Mouse (Mus musculus) urinary bladder, adult 18-20 months (tissue): ENCODE measurements around the gene Sumo1.

Experiments used
- DNase-seq, 2 experiments: peaks; one replicate each; pipeline ENCODE4 v3.0.0; 2022; ENCODE audit warnings: low spot score in 2 of 2, mixed read lengths in 2 of 2

Sumo1 gene

DNA sequence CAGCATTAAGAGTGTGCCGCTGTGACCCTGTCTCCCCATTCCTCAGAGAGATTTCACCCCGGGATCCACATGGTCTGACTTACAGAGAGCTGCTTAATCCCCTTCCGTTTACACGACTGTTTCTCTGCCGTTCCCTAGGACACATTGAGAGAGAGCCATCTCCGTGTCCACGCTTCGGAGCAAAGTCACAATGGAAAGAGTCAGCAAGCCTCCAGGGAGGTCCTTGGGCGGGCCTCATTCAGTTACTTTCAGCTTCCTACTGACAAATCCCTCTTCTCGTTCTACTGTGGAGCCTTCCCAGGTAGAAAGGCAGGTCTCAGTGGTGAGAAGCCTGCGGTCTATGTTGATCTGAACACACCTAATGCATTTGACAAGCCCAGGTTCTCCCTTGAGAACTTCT lies 119.6 kb downstream of the Sumo1 start:
- DNase-seq = no peak

DNA sequence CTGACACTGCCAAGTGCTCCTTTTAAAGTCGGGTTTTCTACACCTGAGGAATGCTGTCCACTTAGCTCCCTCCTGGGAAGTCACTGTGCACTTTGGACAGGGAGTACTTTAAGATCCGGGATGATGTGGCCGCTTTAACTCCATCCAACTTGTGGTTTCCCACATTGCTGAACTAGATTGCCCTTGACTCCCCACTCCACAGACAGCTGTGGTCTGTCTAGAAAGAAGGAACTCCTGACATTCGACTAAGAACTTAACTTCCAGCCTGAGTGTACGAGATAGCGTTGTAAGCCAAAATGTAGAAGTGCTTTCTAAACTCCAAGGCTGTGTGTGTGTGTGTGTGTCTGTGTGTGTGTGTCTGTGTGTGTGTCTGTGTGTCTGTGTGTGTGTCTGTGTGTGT lies 120.4 kb downstream of the Sumo1 start:
- no peak for DNase-seq

DNA sequence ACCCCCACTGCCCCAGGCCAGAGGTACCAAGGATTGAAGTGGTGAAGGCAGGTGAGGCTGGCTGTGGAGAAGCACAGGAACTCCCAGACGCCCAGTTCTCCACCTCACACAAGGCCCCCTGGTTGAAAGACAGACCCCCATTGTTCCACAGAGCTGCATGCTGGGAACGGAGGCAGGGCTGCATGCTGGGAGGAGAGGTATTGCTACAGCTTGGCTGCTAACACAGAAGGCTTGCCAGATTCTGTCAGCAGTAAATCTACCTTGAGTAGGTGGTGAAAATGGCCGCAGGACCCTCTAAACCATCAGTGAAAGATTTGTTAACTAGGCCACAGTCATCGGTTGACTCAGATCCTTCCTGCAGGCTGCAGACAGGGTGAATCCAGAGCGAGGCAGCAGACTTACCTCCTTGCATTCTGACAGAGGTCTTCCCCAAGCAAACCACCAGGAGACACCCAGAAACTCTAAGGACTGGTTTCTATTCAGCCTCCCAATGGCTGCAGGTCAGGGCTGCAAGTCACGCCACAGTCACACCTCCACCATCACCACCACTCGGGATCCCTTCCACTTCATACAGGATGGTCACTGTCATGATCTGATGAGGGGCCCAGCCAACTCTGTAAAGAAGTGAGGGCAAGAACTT lies 121.5 kb downstream of the Sumo1 start:
- no peak for DNase-seq

DNA sequence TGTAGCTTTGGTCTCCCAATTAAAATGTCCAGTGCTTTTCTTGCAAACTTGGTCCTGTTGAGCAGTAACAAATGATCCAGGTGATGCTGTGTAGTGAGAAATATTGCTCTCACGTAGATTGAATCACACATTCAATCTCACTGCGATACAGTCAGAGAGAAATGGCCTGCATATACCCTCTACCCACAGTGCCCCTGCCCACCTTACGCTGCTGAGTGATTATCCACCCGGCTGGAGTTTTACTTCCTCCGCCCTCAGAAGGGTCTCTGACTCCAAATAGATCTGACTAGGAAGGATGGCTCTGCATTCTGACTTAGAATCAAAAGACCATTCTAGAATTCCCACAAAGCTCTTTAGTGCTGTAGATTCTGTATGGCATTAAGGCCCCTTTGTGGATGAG lies 122.1 kb downstream of the Sumo1 start:
- DNase-seq = no peak

DNA sequence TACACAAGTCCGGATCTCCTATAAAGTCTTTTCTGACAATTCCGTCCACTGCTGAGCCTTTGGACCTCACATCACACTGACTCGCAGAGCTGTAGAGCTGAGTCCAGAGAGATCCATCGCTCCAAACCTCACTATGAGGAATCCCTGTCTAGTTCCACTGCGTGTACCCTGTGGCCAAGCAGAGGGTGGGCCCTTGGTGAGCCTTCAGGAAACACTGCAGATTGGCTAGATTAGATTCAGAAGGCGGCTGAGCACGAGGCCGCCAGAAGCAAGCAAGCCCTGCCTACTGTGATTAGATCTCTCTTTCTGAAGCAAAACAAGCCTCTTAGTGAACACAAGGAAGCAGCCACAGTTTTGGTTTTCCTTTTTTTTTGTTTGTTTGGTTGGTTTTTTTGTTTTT lies 126.7 kb downstream of the Sumo1 start:
- DNase-seq = peak in 1 of 2 experiments; percentile 49

DNA sequence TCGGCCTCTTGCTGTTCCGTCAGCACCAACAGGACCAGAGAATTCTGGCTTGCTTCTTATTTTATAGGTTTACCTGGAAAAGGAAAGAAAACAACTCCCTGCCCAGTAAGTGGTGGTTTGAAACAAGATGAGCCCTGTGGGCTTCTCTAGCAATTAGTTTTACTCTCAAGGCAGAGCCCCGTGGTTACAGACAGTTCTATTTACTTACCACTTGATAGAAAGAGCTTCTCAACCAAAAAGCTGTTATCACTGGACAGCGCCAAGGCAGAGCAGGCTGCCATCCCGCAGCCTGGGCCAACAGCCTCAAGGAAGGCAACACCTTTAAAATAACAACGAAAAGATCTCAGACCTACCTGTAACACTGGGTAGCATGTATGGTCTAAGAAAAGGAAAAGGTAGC lies 128.4 kb downstream of the Sumo1 start:
- DNase-seq = no peak

DNA sequence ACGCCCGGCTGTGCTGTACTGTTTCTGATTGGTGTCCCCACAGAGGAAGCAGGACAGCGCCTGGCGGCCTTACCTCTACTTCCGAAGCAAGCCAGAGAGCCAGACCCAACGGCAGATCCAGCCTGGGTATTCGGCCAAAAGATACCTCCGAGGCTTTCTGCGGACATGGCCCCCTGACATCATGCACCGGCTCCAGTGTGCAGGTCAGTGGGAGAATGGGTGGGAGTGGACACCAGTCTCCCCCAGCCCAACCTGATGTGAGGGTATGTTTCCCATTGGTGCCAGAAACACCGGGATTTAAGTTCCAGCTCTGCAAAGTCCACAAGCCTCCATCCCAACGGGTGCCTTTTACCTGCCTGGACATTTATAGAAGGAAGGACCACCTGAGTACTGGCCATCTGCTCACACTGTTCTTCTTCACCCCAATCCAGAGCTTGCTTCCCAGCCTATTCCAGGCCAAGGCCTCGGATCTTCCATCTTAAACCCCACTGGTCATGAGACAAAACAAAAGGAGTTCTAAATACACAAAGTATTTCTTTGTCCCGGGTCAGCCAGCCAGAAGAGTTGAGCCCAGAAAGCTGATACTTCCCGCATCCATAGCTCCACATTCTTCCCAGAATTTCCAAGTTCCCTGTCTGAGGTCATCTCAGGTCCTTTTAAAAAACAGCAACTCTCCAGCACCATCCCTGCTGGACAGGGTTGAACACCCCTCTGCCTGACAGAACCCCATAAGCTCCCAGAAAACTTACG lies 129.2 kb downstream of the Sumo1 start:
- no peak for DNase-seq

DNA sequence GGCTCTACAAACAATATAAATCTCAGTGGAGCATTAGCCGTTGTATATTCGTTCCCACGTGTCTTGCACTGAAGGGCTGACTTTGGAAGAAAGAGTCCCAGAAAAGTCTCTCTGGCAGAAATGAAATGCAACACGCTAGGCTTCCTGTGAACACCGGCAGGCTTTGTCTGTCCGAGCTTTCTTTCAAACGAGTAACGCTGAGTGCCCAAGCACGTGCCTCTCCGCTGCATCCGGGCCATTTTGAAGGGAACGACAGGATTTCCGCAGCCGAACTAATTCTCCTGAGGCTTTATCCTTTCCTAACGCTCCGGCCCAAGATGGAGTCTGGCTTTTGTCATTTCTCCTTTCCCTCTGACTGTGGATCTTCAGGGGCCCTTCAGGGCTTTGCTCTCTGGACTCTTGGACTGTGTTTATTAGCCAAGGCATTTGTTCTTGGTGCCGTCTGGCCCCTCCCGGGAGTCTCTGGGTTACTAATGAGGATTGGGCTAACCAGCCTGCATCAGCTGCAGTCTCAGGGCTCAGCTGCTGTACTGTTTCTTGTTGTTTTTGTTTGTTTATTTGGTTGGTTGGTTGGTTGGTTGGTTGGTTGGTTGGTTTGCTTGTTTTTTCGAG lies 130.0 kb downstream of the Sumo1 start:
- no peak for DNase-seq

DNA sequence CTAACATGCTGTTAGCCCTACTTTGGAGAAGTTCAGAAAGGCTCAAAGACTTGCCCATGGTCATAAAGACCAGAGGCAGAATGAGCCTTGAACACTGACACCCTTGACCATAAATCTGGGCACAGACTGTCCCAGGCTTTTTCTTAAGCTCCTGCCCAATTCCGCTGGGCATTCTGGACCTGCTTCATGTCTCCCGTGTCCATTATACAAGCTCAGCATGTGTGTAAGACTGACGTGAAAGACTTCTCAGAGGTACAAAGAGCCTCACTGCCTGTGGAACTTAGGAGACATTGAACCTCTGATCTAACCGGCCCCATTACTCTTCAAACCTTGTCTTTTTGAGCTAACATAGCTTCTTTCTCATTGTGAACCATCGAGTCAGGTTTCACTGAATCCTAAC lies 132.3 kb downstream of the Sumo1 start:
- DNase-seq = no peak
